Mouse (Mus musculus): ENCODE measurements around the gene Nfyb.

The Nfyb gene

DNA sequence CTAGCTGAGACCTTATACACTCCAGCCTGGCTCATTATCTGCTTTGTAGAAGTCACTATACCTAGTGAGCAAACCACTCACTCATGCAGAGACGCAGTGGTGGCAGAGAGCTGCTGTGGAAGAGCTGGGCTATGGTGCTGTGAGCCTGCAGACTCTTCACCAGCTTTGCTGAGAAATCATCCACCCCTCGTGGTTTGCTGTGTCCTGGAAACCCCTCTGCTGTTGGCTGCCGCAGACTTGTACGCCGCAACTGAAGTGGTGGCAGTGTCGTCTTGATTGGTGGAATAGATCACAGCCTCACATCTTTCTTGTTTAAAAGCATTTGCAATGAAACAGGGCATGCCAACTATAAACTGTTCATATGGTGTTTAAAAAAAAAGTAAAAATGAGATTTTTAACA, 19.6 kb downstream of the Nfyb start:
- 55% methylated on average over 6 of the region's 6 CpGs for WGBS

DNA sequence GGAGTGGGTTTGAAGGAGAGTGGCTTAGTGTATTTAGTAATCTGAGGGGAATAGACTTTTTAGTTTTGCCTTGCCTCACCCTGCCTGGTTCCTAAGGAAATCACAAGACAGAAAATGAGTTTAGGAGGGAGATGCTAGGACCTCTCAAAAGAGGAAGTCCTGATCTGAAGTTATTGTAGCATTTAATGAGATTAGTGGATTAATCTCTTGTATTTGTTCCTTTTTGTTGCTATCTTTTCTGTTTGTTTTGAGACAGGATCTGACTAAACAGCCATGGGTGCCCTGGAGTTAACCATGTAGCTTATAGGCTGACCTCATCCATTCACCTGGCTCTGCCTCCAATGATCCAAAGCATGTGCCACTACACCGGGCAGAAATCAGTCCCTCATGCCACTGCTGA, 21.4 kb downstream of the Nfyb start:
- 76% methylated on average over 1 of the region's 1 CpGs for WGBS

DNA sequence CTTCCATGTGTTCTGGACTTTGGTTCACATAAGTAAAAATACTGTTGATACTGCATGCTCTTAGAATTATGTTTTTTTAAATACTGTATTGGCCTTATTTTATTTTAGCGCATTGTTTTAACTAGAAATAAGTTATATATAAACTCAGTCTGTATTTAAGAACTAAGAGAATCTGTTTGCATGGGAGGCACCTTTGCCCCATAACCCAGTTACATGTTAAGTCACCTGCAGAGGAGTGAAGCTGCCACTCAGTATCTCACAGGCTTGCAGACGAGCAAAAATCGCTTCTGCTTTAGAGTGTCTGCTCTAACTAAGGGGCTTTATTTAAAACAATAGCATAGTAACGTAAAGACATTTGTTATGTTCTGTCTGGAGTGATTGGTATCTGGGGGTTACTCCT, 22.1 kb downstream of the Nfyb start:
- 85% methylated on average over 4 of the region's 4 CpGs for WGBS

- WGBS: 64% methylated on average over 8 of the region's 8 CpGs
Measured at GRCm38 (mm10) chr10:82741354-82741753, 22.6 kb downstream of the Nfyb start.

GRCm38 (mm10) chr10:82699296-82699941, 64.5 kb downstream of the Nfyb start:
- under 1% methylated on average over 59 of the region's 59 CpGs for WGBS

GRCm38 (mm10) chr10:82698712-82699261, 65.2 kb downstream of the Nfyb start:
- under 1% methylated on average over 42 of the region's 42 CpGs for WGBS

Data from cerebral cortex, adult 2 months (tissue).